Mouse (Mus musculus) midbrain, postnatal 0 days (tissue): Measurements from ENCODE around the gene Abcg1. TPM values are rescaled to one million over a fixed set of nuclear protein-coding genes. Genes with fewer than 3 reads are reported as not detected.

Experiments used
- ATAC-seq: fragments of 200-750 bp; cut with Nextera tagmentation; 2 replicates; pipeline ENCODE4 v1.8.0; 2017; ENCODE audit warnings: moderate number of reproducible peaks, mild to moderate bottlenecking, moderate TSS enrichment, moderate library complexity; ENCODE audit not compliant: low FRiP score
- DNase-seq: peaks from one replicate; pipeline ENCODE4 v3.0.0-alpha.2; 2015; ENCODE audit warnings: low spot score
- H3K27ac ChIP-seq: fragments of 300-500 bp; sonication (generic); 2 replicates; pipeline ENCODE4 v1.5.1; 2014; ENCODE audit warnings: low read depth, mild to moderate bottlenecking, low read length, mixed read lengths
- H3K27me3 ChIP-seq: fragments of 300-500 bp; sonication (generic); 2 replicates; pipeline ENCODE4 v1.6.1; 2014; ENCODE audit warnings: low read length, control low read depth, mixed read lengths; ENCODE audit not compliant: insufficient read depth
- H3K36me3 ChIP-seq: fragments of 300-500 bp; sonication (generic); 2 replicates; pipeline ENCODE4 v1.6.1; 2014; ENCODE audit warnings: low read length, control low read depth, mixed read lengths; ENCODE audit not compliant: insufficient read depth
- H3K4me1 ChIP-seq: fragments of 300-500 bp; sonication (generic); 2 replicates; pipeline ENCODE4 v1.6.1; 2014; ENCODE audit warnings: mild to moderate bottlenecking, control low read depth, antibody characterized with exemption, low read length, mixed read lengths; ENCODE audit not compliant: insufficient read depth
- H3K4me2 ChIP-seq: fragments of 300-500 bp; sonication (generic); 2 replicates; pipeline ENCODE4 v1.6.1; 2014; ENCODE audit warnings: low read depth, mild to moderate bottlenecking, low read length, mixed read lengths; ENCODE audit not compliant: poor library complexity, severe bottlenecking
- H3K4me3 ChIP-seq: fragments of 300-500 bp; sonication (generic); 2 replicates; pipeline ENCODE4 v1.5.1; 2014; ENCODE audit warnings: low read depth, mild to moderate bottlenecking, low read length, moderate library complexity
- H3K9ac ChIP-seq: fragments of 300-500 bp; sonication (generic); replicated peaks from 2 replicates; pipeline ENCODE4 v1.6.1; 2014; ENCODE audit warnings: mild to moderate bottlenecking, low read length, moderate library complexity, mixed read lengths; ENCODE audit not compliant: poor library complexity, severe bottlenecking
- H3K9me3 ChIP-seq: fragments of 300-500 bp; sonication (generic); 2 replicates; pipeline ENCODE4 v1.6.1; 2016; ENCODE audit warnings: low read length, control low read depth
- CTCF ChIP-seq: IDR thresholded peaks from 2 replicates; pipeline ENCODE4 v1.5.1; 2016; ENCODE audit warnings: antibody characterized with exemption, mild to moderate bottlenecking
- WGBS: fragments of 180-500 bp; shearing (Covaris S2); extraction: QIAGEN DNeasy Blood & Tissue Kit; methylation state at CpG from one replicate; pipeline ENCODE4 v1.1.7; 2014; 5-methylcytosine and 5-hydroxymethylcytosine counted together
- polyA plus RNA-seq: library from polyadenylated mRNA; unstranded; fragments of >200 nt; fragmentation: Nextera tagmentation; extraction: Ambion mirVana; gene quantifications from 2 replicates; pipeline ENCODE4 v1.2.1, GENCODE M21; 2015
- total RNA-seq: library from RNA; depleted of rRNA; stranded (reverse); fragments of >200 nt; gene quantifications from 2 replicates; pipeline ENCODE4 v1.2.3, GENCODE M21; 2014

Abcg1 gene
- total and polyA plus RNA-seq, 2 experiments from 2014 or later: 20.7 to 38.7 TPM

- H3K27me3 ChIP-seq: no peaks in the 10 kb centered on the region
- H3K36me3 ChIP-seq: peaks cover 11% of the 10 kb centered on the region; the same call in 1 of the 2 replicates
- H3K4me1 ChIP-seq: peaks cover 7% of the 10 kb centered on the region; the same call in 1 of the 2 replicates
- H3K9me3 ChIP-seq: no peaks in the 10 kb centered on the region
- no peak overlapping the region for H3K4me2 ChIP-seq
- ATAC-seq (no peak), DNase-seq (no peak)
- H3K9ac ChIP-seq: no peak overlapping the region
- H3K27ac ChIP-seq: no peak overlapping the region
- TF ChIP-seq CTCF: no peak
- no peak overlapping the region for H3K4me3 ChIP-seq
- 89% methylated on average over 6 of the region's 6 CpGs for WGBS
These were observed 8.6 kb downstream of the Abcg1 start for GRCm38 (mm10) chr17:31066058-31066457.

- TF ChIP-seq CTCF: no peak
- 87% methylated on average over 11 of the region's 11 CpGs for WGBS
- Histone ChIP-seq H3K27ac (no peak overlapping the region), H3K4me3 (no peak overlapping the region), H3K4me1 (peaks cover 7% of the 10 kb centered on the region), H3K36me3 (peaks cover 11% of the 10 kb centered on the region; the same call in 1 of the 2 replicates), H3K27me3 (no peaks in the 10 kb centered on the region), H3K4me2 (no peak overlapping the region), H3K9me3 (no peaks in the 10 kb centered on the region), H3K9ac (no peak overlapping the region)
- DNase-seq (peak; percentile 28), ATAC-seq (no peak)
These were observed 9.6 kb downstream of the Abcg1 start for GRCm38 (mm10) chr17:31067051-31067450.

GRCm38 (mm10) chr17:31069121-31069520 lies 11.6 kb downstream of the Abcg1 start:
- WGBS: 72% methylated on average over 6 of the region's 6 CpGs
- H3K4me3 ChIP-seq: no peak overlapping the region
- ATAC-seq (no peak), DNase-seq (no peak)
- H3K4me2 ChIP-seq: no peak overlapping the region
- peaks cover 11% of the 10 kb centered on the region; the same call in 1 of the 2 replicates for H3K36me3 ChIP-seq
- no peak overlapping the region for H3K9ac ChIP-seq
- H3K27me3 ChIP-seq: no peaks in the 10 kb centered on the region
- peaks cover 21% of the 10 kb centered on the region for H3K4me1 ChIP-seq
- TF ChIP-seq CTCF: no peak
- no peaks in the 10 kb centered on the region for H3K9me3 ChIP-seq
- no peak overlapping the region for H3K27ac ChIP-seq

- no peak for TF ChIP-seq CTCF
- no peak overlapping the region for H3K4me2 ChIP-seq
- no peak overlapping the region for H3K9ac ChIP-seq
- WGBS: 77% methylated on average over 4 of the region's 4 CpGs
- H3K9me3 ChIP-seq: no peaks in the 10 kb centered on the region
- DNase-seq (no peak), ATAC-seq (no peak)
- H3K4me1 ChIP-seq: peaks cover 23% of the 10 kb centered on the region
- H3K27ac ChIP-seq: peak overlapping the region; percentile 38; the same call in 1 of the 2 replicates
- peaks cover 11% of the 10 kb centered on the region; the same call in 1 of the 2 replicates for H3K36me3 ChIP-seq
- H3K27me3 ChIP-seq: no peaks in the 10 kb centered on the region
- H3K4me3 ChIP-seq: no peak overlapping the region
These were observed 12.4 kb downstream of the Abcg1 start for GRCm38 (mm10) chr17:31069845-31070244.

- TF ChIP-seq CTCF: no peak
- WGBS: 42% methylated on average over 6 of the region's 6 CpGs
- Histone ChIP-seq H3K4me3 (no peak overlapping the region), H3K4me2 (no peak overlapping the region), H3K27ac (peak overlapping the region; percentile 82; the same call in 1 of the 2 replicates), H3K9ac (no peak overlapping the region), H3K4me1 (peaks cover 23% of the 10 kb centered on the region), H3K36me3 (peaks cover 7% of the 10 kb centered on the region; the same call in 1 of the 2 replicates), H3K27me3 (no peaks in the 10 kb centered on the region), H3K9me3 (no peaks in the 10 kb centered on the region)
- ATAC-seq (no peak), DNase-seq (no peak)
These were observed 13.1 kb downstream of the Abcg1 start for GRCm38 (mm10) chr17:31070403-31071185.
